Mouse (Mus musculus) common myeloid progenitor, adult 5-6 weeks (primary cell): Measurements from ENCODE around the gene Dek. TPM values are rescaled to one million over a fixed set of nuclear protein-coding genes. Genes with fewer than 3 reads are reported as not detected.

Experiments
- ATAC-seq: replicated peaks from 2 replicates; pipeline ENCODE4 v1.8.0; 2016; ENCODE audit warnings: low read depth, mild to moderate bottlenecking, moderate TSS enrichment, inconsistent platforms; ENCODE audit not compliant: poor library complexity, severe bottlenecking
- total RNA-seq: library from RNA; stranded (forward); fragments of 200-1000, 187-1606 nt; gene quantifications from 2 replicates; pipeline ENCODE4 v1.2.3, GENCODE M21; 2017

Dek gene
- total RNA-seq = 700 and 820 TPM in 2 replicates

- ATAC-seq = peak; percentile 63
Measured at GRCm38 (mm10) chr13:47105711-47106579, at the start of gene Dek. Gene Dek (minus strand): TSS chr13:47106201.

- ATAC-seq = no peak
Measured at GRCm38 (mm10) chr13:47154866-47155265, 48.9 kb upstream of the Dek start.

- no peak for ATAC-seq
Measured at GRCm38 (mm10) chr13:47153206-47153605, 47.2 kb upstream of the Dek start.

- ATAC-seq = peak; percentile 89
Measured at GRCm38 (mm10) chr13:47152390-47152789, 46.4 kb upstream of the Dek start.

- peak; percentile 71 for ATAC-seq
Measured at GRCm38 (mm10) chr13:47151060-47151459, 45.1 kb upstream of the Dek start.

- ATAC-seq = no peak
Measured at GRCm38 (mm10) chr13:47149993-47150392, 44.0 kb upstream of the Dek start.

- ATAC-seq = no peak
Measured at GRCm38 (mm10) chr13:47148573-47148972, 42.6 kb upstream of the Dek start.

GRCm38 (mm10) chr13:47146388-47146787 lies 40.4 kb upstream of the Dek start:
- ATAC-seq = no peak

- ATAC-seq = no peak
Measured at GRCm38 (mm10) chr13:47145939-47146338, 39.9 kb upstream of the Dek start.

GRCm38 (mm10) chr13:47142764-47143163 lies 36.8 kb upstream of the Dek start:
- no peak for ATAC-seq

GRCm38 (mm10) chr13:47135741-47136140 lies 29.7 kb upstream of the Dek start:
- no peak for ATAC-seq

- ATAC-seq = no peak
Measured at GRCm38 (mm10) chr13:47134836-47135235, 28.8 kb upstream of the Dek start.

- ATAC-seq = no peak
Measured at GRCm38 (mm10) chr13:47133058-47133457, 27.1 kb upstream of the Dek start.

- no peak for ATAC-seq
Measured at GRCm38 (mm10) chr13:47129090-47129489, 23.1 kb upstream of the Dek start.

GRCm38 (mm10) chr13:47125595-47125994 lies 19.6 kb upstream of the Dek start:
- ATAC-seq = no peak

- no peak for ATAC-seq
Measured at GRCm38 (mm10) chr13:47124986-47125385, 19.0 kb upstream of the Dek start.

GRCm38 (mm10) chr13:47124449-47124848 lies 18.4 kb upstream of the Dek start:
- ATAC-seq = no peak

- peak; percentile 82 for ATAC-seq
Measured at GRCm38 (mm10) chr13:47122537-47123430, 16.8 kb upstream of the Dek start, which contains the start of gene Rnf144b. Gene Rnf144b (plus strand): TSS chr13:47122656.

- ATAC-seq = no peak
Measured at GRCm38 (mm10) chr13:47121333-47121889, 15.4 kb upstream of the Dek start.

GRCm38 (mm10) chr13:47116000-47116399 lies 10.0 kb upstream of the Dek start:
- ATAC-seq = no peak

- peak; percentile 95 for ATAC-seq
Measured at GRCm38 (mm10) chr13:47112924-47113323, 6.9 kb upstream of the Dek start.
